Mouse (Mus musculus): ENCODE results near the gene Shld2.
A peak's percentile ranks its signal among the peaks of the same experiment; 100 is the strongest.
"Not testable (repeated sequence)": the region's sequence is repeated elsewhere in the genome, so short reads cannot be mapped to it uniquely, and the experiment has no call there.

Gene Shld2

DNA sequence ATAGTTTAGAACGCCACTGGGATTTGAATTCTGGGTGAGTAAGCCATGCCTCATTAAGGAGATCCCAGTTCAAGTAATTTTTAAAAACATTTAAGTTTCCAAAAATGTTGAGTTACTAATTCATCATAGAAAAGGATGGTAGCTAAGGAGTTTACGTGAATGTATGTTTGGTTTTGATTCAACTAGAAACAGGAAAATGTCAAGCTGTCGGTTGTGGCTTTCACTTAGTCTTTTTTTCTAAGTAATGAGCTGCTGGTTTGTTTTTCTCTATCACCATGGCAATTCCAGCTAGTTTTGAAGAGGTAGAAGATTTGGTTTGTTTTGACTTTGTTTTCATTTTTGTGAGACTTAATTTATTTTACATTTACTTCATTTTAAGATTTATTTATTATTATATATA lies 7.1 kb upstream of the Shld2 start:
- no peak for DNase-seq

DNA sequence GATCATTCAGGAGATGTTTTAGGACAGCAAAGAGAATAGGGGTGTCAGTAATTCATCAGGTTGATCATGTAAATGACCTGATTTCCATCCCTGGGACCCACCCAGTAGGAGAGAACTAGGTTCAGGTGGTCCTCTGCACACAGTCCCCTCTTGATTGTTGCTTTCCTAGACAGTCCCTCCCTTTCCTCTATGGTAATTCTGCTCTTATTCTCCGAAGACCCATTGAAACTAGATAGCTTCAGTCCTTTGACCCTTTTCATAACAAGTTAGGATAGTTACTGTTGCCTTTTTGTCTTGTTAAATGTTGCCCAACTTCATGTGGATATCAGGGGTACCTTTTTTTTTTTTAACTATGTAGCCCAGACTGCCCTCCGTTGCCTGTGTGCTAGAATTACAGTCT lies 6.1 kb upstream of the Shld2 start:
- no peak for DNase-seq

DNA sequence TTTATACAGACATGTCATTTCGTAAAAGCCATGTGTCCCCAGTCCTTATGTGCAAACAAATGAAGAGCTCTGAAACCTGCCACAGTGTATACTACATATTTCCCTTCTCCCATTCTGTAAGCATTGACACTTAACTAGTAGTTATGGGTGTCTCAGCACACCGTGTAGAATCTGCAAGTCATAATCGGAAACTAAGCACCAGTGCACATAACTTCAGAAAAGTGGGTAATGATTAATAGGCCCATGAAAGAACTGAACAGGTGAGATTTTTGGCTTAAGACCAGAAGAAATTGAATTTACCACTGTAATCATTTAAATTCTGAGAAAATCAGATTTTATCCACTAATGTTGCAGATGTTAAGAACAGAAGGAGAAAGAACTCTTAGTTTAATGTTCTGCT lies 4.5 kb upstream of the Shld2 start:
- DNase-seq, result no peak

DNA sequence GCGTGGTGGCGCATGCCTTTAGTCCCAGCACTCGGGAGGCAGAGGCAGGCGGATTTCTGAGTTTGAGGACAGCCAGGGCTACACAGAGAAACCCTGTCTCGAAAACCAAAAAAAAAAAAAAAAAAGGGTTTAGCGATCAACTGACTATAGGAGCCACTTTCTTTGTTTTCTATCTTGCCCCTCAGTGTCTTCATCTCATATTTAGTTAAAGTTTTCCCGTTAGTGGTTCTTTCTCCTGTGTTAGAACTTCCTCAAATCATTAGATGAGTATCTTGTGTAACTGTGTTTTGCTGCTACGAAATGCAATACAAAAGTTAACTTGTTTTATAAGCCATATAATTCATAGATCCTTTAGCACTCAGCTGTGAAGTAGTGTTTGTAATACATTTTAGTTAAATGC lies 4.1 kb upstream of the Shld2 start:
- DNase-seq, result not testable (repeated sequence)

DNA sequence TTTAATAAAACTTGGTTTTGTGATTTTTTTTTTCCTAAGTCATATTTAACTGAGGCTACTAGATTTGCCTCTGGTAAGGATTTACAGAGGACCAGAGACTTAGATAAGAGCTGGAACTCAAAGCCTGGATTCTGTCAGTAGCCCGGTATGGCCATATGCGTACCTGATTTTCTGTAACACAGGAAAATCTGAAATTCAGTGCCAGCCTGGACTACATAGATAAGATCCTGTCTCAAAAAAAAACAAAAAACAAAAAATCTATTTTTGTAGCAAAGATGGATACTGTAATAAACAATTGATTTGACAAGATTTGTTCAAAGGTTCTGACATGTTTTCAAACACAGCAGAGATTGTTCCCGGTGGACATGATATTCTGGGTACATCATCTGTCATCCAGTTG lies 3.3 kb upstream of the Shld2 start:
- no peak for DNase-seq

DNA sequence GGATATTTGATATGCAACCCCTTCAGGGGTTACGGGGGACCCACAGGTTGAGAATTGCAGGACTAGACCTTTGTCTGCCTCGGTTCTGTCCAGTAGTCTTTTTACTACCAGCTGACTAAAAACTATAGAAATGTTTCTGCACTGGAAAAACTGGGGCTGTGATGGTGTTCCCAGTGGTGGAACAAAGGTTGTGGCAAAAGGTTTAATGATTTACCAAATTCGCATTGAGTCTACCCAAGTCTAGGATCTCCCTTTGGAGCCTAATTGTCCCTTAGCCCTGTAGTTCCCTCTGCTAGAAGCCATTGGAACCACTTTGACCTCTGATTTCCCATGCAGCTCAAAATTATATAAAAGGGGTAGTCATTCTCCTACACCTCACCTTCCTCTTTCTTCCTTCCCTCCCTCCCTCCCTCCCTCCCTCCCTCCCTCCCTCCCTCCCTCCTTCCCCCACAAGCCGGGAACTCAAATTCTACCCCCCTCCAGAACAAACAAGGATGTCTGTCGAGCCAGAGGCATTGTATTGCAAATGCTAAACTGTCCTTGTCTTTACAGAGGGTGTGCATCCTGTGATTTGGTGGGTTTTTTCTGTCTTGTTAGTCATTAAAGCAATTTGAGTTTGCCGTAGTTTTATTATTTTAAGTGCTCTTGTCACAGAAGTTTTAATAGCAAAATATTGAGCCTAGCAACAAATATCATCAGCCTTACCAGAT lies 2.2 kb upstream of the Shld2 start:
- DNase-seq, result peak; percentile 71

DNA sequence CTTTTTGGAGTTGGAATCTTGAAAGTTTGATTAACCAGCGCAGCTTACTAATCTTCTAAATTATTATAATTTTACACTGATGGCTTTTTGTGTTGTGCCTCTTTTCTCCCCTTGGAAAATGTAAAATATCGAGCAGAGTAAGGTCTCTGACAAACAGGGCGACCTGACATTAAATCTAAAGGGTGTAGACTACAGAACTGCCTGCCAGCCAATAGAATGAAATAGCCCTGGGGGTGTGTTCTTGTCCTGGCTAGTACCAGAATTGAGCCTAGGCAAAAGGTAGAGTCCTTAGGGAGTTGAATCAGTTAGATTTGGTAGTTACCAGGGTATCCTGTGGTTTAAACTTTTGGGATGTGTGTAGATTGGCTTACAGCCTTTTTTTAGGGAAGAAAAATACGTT lies 1.4 kb upstream of the Shld2 start:
- peak; percentile 63 for DNase-seq

DNA sequence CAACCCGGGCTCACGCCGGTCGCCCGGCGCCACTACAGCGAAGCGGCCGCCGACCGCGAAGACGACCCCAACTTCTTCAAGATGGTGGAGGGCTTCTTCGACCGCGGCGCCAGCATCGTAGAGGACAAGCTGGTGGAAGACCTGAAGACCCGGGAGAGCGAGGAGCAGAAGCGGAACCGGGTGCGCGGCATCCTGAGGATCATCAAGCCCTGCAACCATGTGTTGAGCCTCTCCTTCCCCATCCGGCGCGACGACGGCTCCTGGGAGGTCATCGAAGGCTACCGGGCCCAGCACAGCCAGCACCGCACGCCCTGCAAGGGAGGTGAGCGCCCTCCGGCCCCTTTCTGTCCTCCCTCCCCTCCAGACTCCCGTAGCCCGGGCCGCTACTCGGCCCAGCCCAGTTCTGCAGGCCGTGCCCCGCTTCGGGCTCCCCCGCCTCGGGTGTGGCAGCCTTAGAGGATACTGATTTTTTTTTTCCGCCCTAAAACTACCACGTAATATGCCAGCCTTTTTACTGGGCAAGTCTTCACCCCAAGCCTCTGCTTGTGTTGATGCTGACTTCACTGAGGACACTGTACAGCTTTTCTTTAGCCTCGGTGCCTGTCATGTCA lies 833 bp upstream of the Shld2 start:
- peak; percentile 54 for DNase-seq

DNA sequence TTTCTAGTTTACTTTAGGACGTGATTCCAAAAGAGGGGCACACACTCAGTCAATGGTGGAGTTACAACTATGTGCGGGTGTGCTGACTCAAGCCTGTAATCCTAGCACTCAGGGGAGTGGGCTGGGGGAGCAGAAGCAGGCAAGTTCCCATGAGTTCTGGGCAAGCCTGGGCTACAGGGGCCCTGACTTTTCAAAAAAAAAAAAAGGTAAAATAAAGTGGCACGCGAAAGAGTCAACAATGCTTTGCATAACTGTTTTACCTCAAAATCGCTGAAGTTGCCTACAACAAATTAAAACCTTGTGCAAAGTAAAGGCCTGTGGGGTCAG lies 423 bp downstream of the Shld2 start:
- DNase-seq, result no peak

DNA sequence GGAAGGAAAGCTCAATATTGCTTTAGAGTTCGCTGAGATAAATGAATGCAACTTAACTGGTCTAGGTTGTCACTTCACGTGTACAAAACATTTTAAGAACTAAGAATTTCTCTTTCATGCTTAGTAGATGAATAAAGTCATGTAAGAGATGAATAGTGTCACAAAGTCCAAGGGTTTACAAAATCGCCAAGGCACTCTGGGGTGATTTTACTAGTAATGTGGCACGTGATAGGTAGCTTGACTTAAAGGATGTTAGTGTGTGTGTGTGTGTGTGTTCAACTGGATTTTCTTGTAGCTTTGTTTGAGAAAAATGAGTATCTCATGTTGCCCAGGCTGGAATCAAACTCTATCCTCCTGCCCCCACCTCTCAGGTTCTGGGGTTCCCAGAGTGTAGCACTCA lies 1.0 kb downstream of the Shld2 start:
- DNase-seq, result no peak

DNA sequence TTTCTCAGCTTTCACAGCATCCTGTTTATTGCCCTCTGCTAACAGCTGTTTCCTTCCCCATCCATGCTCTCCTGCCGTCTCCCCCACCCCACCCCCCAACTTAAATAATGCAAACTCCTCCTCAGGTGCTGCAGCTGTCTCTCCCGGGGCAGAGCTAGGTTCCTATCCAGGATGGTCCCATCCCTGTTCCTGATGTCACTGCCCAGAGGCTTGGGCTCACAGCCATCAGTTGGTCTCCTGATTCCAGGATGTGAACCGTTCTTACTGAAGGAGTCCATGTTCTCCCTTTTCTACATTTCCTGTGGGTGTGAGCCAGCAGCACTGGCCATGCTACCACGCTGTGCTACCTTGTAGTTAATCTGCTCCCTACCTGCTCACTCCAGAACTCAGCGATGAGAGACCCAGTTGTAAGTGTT lies 7.0 kb downstream of the Shld2 start:
- DNase-seq, result no peak

DNA sequence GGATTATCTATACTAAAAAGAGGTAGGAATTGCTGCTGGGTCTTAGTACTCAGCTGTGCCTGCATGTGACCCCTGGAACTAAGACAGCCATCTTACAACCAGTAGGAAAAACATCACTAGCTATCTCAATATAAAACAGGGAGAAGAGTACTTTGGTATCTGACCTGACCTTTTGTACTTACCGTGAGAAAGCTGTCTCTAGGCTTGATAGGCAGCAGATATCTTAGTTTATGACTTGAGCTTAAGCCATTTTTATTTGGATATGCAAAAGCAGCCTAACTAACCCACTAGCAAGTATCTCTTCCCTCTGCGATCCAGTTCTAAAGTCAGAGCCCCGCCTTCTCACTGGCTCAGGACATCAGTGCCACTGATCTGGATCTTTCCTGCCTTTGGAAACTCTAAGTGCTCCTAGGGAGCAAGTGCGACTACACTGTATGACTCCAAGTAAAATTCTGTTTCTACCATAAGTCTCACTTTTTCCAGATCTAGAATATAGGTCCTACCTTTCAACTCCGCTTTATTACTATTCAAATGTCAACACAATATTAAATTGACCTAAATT lies 7.5 kb downstream of the Shld2 start:
- DNase-seq, result no peak

DNA sequence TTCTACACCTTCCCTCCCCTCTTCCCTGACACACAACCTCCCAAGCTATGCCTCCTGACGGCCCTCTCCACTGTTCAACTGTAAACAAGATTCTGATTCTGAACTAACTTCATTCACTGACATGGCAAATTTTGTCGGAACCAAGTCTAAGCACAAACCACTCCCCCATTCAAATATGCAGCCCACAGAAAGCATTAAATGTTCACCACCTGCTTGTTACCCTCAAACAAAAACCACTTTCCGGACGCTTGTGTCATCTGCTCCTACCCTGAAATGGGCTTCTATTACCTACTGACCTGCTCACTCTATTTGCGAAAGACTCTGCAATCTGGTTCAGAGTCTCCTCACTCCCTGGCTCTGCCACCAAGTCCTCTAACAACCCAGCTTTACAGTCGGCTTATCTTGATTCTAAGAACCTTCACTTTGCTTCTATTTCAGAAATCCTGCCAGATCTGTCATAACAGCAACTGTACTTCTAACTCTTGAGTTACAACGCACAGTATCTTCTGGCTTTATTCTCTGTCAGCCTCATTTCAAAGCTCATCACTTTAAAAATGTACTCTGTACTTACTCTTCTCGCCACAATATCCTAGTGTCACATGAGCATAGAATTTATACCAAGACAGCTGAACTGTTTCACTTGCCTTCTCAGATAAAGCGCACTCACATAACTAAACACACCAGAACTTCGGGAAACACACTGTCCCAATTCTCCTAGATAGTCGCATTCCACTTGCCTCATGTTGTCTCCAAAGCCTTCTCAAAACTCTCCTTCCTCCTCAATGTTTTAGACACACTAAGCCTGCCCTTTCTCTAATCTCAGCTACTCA lies 11.2 kb downstream of the Shld2 start:
- no peak for DNase-seq

DNA sequence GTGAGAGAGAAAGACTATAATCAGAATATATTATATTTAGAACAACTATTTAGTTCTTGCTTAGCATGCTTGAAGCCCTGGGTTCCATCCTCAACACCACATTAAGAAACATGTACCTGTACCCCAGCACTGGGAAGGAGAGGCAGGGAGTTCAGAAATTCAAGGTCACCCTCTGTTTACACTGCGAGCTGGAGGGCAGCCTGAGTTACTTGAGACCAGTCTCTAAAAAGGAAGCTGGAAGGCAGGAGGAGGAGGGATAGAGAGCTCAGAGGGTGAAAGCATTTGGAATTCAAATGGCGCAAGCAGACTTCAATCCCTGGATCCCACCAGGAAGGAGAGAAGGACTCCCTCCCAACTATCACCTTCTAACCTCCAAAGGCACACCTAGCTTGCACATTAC lies 12.7 kb downstream of the Shld2 start:
- no peak for DNase-seq

DNA sequence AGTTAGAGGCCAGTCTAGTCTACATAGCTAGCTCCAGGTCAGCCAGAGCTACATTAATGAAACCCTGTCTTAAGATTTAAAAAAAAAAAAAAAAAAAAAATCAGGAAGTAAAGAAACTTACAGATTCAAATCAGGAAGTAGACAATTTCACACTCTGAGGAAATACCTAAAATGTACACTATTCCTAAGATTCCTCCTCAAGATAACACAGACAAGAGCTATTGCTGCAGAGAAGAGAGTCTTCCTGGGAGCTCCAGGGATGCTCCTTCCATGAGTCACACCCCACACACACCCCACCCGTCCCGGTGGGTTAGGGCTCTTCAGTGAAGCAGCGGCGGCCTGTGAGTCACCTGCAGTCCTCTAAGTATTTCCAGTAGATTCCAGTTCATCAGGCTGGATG lies 13.3 kb downstream of the Shld2 start:
- no peak for DNase-seq

DNA sequence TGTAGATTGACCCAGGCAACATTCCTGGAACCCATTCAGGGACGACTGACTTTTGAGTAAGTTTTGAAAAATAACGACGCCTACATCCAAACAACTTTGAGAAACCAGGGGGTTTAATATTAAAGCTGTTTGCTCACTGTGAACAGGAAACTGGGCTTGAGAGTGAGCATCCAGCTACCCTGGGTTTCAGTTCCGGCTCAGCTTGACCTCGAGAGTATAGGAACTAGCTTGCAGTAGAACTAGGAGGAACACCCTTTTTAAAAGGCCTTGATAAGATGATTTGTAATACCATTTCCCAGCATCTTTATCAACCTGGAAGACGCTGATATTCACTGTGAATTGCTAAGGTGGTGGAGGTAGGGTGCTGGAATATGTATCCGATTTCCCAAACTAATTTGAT lies 13.9 kb downstream of the Shld2 start:
- DNase-seq, result no peak

DNA sequence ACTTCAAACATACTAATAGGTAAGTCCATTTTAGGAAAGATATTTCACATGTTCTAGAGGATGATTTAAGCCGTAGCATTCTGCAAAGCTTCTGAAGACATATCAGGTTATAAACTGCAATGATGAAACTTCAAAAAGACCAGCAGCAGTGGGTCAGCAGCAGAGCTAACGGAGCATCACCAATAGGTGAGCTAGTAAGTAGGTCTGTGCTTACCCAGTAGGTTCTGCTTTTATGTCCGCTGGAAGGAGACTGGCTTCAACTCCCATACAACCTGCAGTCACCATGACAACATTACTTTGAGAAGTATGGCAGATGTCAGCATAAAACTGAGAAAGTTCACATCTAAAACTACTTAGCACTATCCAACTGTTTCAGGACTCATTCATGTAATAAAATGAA lies 16.7 kb downstream of the Shld2 start:
- no peak for DNase-seq

DNA sequence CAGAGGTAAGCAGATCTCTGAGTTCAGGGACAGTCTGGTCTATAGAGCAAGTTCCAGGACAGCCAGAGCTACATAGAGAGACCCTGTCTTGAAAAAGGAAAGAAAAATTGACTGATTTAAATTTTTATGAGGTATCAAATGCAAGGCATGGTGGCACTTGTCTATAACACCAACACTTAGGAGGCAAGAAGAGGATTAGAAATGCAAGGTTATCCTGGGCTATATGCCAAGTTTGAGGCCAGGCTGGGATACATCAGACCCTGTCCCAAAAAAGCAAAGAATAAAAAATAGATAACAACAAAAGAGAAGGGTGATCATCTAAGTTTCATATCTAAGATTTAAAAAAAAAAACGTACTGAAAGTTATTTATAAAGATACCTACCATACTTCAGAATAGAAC lies 20.1 kb downstream of the Shld2 start:
- DNase-seq, result no peak

DNA sequence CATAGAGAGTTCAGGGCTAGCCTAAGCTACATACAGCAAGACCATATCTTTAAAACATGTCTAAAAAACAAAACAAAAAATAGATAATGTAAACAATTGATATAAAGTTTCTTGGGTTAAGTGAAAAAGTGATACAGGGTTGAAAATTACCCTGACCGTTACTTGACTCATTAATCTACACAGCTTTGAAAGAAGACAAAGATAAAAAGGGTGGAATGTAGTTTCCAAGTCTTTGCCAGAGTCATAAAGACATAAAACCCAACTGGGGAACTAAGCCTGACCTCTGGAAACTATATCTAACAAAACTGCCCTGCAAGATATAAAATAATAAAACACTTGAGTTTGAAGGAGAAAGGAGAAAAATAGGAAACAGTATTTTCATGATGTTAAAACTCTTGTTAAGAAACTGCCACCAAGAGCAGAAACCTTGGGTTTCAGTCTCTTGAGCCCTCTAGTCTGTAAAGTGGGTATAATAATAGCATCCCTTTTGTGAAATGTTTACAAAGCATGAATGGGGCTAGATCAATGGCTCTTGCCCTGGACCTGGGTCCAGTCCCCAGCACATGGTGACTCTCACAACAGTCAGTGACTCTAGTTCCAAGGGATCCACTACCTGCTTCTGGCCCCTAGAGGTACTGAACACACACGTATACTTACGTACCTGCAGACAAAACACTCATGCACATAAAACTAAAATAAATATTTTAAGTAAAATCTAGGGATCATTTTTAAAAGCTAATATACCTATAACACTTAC lies 20.9 kb downstream of the Shld2 start:
- no peak for DNase-seq

DNA sequence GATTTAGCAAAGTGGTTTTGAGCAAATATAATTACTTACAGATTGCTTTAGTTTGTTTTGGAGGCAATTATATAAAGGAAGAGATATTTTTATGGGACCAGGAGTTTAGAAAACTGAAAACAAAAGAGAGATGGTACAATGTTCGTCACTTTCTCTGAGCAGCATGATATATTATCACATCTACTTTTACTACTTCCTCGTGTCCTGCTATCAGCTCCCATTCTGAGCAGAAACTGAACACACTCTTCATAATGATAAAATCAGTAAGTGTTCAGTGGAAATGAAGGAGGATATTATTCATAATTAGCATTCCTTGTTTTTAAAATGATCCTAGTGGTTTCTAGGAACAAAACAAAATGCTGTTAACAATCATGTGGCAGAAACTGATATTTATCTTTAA lies 21.9 kb downstream of the Shld2 start:
- no peak for DNase-seq

DNA sequence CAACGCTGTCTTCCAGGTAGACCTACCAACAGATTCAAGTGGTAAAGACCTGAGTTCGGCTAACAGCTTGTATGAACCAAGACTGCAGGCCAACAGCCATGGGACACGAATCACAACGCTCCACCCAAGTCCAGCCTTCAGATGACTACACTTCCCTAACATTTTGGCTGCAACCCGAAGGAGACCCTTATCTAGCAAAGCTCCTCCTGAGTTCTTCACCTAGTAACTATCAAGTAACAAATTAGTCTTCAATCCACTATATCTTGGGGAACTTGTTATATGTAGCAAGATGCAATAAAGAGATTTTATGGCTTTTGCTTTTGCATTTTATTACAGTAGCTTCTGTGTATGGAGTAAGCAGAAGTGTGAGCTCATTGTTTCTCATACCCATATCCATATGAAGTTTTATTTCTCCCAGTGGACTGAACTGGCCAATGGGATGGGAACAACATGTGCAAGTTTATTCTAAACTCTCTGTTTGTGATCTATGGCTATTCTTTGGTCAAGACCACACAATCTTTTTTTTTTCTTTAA lies 28.5 kb downstream of the Shld2 start:
- no peak for DNase-seq

DNA sequence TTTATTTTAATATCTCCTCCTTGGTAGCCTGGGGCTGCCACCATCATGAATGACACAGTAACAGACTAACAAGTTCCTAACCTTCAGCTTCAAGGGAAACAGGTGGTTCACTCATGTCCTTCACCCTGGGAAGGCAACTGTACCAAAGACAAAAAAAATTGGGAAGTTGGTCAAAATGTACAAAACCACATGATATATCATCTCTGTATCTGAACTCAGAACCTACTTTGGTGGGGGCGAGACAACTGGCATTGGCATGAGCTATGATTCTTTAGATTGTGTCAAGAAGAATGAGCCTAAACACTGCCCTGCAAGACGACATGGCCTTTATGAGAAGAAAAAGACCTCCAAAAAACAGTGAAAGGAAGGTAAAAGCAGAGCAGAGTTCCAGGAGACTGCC lies 29.5 kb downstream of the Shld2 start:
- DNase-seq, result no peak

DNA sequence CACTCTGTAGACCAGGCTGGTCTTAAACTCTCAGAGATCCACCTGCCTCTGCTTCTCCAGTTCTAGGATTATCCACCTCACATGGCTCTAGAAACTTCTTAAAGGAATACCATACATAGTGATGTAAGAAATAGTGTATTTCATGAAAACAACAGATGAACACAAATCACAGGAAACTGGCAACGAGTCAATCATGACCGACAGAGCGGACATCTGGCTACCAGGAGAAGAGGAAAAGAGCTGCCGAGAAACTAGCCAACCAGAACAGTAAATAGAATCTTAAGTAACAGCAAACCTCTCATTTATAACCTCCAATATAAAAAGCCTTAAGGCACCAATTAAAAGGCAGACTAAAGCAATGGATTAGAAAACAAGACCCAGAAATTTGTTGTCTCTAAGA lies 30.6 kb downstream of the Shld2 start:
- no peak for DNase-seq
